Mouse (Mus musculus): ENCODE results near the gene Tmem136.

DNA sequence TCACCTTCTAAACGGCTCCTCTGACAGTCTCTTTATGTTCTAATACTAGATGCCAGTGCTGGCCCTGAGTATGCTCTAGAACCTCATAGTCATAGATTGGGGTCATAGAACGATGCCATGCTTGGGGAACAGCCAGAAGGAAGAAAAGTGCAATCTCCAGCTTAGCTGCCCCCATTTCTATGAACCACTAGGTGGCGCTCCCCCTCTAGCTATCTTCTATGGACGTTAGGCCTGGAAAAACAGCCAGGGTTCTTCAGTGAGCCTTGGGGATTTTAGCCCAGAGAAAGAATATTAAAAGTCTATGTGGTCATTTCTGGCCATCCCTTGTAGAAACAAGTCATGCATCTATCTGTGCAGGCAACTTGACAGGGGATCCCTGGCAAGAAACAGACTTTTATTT is 25.5 kb upstream of the Tmem136 start:
- TF ChIP-seq CHD2 (IDR thresholded peaks at IDR 0.05; ENCODE audit: low read depth, low read length) (no peak), ZC3H11A (IDR thresholded peaks at IDR 0.05; ENCODE audit: borderline replicate concordance, low read depth, low read length) (peak; percentile 86; the same call in 1 of the 2 replicates), HCFC1 (IDR thresholded peaks at IDR 0.05; ENCODE audit: borderline replicate concordance, insufficient read depth, low read length) (no peak), ZNF384 (IDR thresholded peaks at IDR 0.05; ENCODE audit: low read depth, low read length) (no peak)

Data from ES-E14 (cell line).